Mouse (Mus musculus): Measurements from ENCODE around the gene Dnajb2.

Gene Dnajb2

DNA sequence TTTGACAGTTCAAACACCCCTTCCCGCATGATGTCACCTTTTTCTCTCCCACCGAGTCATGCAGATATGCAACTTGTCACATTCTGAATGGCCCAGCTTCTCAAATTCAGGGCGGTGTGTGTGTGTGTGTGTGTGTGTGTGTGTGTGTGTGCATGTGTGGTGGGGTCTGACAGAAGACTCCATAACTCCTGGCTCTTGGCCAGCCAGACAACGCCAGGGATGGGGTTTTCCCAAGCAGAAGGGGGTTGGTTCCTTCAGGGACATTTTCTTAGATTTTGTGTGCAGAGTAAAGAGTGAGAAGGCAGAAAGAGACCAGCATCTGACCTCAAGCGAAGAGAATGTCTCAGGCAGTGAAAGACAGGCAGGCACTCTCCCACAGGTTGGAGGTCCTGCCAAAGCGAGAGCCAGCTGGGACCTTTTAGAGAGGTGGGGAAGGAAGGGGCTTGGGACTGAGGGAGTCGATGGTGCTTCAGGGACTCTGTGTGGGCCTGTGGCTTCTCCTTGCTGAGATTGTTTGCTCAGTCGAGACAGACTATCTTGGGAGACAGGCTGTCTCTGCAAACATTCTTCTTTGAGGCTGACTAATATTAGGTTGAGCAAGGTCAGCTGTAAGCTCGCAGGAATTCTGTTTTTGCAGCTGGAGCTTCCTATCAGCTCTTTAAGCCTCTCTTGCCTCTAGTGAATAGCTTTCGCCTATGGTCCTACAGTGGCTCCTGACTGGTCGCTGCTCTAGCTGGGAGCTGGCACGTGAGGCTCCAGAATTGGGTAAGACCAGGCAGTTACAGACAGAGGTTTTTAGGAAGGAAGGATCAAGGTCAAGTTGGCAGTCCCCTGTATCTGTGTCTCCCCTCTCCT is 56.5 kb downstream of the Dnajb2 start:
- in situ Hi-C loops (cut with MseI, MboI), result no loop called here

DNA sequence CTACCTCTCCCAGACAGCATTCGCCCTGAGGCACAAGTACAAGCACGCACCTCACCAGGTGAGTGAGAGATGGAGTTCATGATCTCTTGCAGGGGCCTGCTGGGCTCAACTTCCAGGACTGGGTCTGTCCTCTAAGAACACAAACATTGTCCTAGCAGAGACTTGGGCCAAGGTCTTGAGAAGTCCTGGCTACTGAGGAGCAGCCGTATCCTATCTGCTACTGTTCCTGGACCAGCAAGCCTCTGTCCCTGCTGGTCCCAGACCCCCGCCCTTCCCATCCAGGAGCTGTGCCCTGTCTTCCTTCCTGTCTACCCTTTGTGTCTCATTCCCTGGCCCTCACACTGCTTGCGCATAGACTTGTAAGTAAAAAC is 57.1 kb downstream of the Dnajb2 start:
- in situ Hi-C loops (cut with MseI, MboI), result no loop called here

DNA sequence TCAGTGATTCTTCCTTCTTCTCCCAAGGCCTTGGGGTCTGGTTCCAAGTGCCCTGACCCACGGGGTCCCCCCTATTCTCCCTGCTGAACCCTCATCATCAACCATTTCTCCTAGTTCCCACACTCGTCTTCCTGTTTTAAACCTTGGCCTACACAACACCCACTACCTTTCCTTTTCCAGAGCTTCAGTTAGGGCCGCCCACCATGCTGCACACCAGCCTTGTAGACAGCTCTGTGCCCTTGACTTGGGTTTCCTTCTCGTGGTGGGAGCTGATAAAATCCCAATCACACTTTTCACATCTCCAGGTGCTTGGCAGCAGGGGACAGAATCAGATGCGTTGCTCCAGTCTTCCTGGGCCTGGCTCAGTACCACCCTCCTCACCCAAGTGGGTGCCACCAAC is 58.1 kb downstream of the Dnajb2 start:
- in situ Hi-C loops (cut with MseI, MboI), result no loop called here
